Mouse (Mus musculus) brain, embryonic 14.5 days (tissue): ENCODE results near the gene Myom1.

Source experiments
- CTCF ChIP-seq: fragments of 200-500 bp; IDR thresholded peaks from 2 replicates; pipeline ENCODE4 v1.5.1; 2012; ENCODE audit warnings: inconsistent platforms, mild to moderate bottlenecking, moderate library complexity, borderline replicate concordance; ENCODE audit not compliant: insufficient read depth, insufficient read length; ENCODE audit errors: extremely low read depth
- POLR2A ChIP-seq: fragments of 200-500 bp; IDR thresholded peaks from 2 replicates; pipeline ENCODE4 v1.6.1; 2012; ENCODE audit warnings: mild to moderate bottlenecking, inconsistent platforms, borderline replicate concordance; ENCODE audit not compliant: poor library complexity, insufficient read depth, insufficient read length, severe bottlenecking; ENCODE audit errors: extremely low read depth

GRCm38 (mm10) chr17:71008676-71009075 lies 6.2 kb downstream of the Myom1 start:
- TF ChIP-seq CTCF, result no peak
- no peak for TF ChIP-seq POLR2A
